Mouse (Mus musculus) embryonic facial prominence, embryonic 15.5 days (tissue): Measurements from ENCODE around the gene Mmp8. TPM values are rescaled to one million over a fixed set of nuclear protein-coding genes. Genes with fewer than 3 reads are reported as not detected.

Source experiments
- ATAC-seq: fragments of 200-750 bp; cut with Nextera tagmentation; 2 replicates; pipeline ENCODE4 v1.8.0; 2017; ENCODE audit warnings: low read depth, moderate TSS enrichment; ENCODE audit not compliant: insufficient number of reproducible peaks, low FRiP score, low TSS enrichment
- H3K27ac ChIP-seq: fragments of 300-500 bp; sonication (generic); replicated peaks from 2 replicates; pipeline ENCODE4 v1.5.1; 2015; ENCODE audit warnings: mild to moderate bottlenecking, inconsistent platforms
- H3K27me3 ChIP-seq: fragments of 300-500 bp; sonication (generic); 2 replicates; pipeline ENCODE4 v1.6.1; 2015; ENCODE audit warnings: inconsistent platforms
- H3K36me3 ChIP-seq: fragments of 300-500 bp; sonication (generic); 2 replicates; pipeline ENCODE4 v1.6.1; 2015; ENCODE audit warnings: mild to moderate bottlenecking, inconsistent platforms
- H3K4me1 ChIP-seq: fragments of 300-500 bp; sonication (generic); 2 replicates; pipeline ENCODE4 v1.6.1; 2015; ENCODE audit warnings: inconsistent platforms
- H3K4me2 ChIP-seq: fragments of 300-500 bp; sonication (generic); replicated peaks from 2 replicates; pipeline ENCODE4 v1.6.1; 2015; ENCODE audit warnings: mild to moderate bottlenecking, inconsistent platforms
- H3K4me3 ChIP-seq: fragments of 300-500 bp; sonication (generic); replicated peaks from 2 replicates; pipeline ENCODE4 v1.5.1; 2015; ENCODE audit warnings: mild to moderate bottlenecking, inconsistent platforms
- H3K9ac ChIP-seq: fragments of 300-500 bp; sonication (generic); 2 replicates; pipeline ENCODE4 v1.6.1; 2015; ENCODE audit warnings: inconsistent platforms
- H3K9me3 ChIP-seq: fragments of 300-500 bp; sonication (generic); replicated peaks from 2 replicates; pipeline ENCODE4 v1.6.1; 2016; ENCODE audit warnings: inconsistent platforms
- WGBS: fragments of 180-500 bp; shearing (Covaris S2); methylation state at CpG from one replicate; pipeline ENCODE4 v1.1.7; 2015; 5-methylcytosine and 5-hydroxymethylcytosine counted together
- polyA plus RNA-seq: library from polyadenylated mRNA; unstranded; fragments of >200 nt; fragmentation: Nextera tagmentation; extraction: Ambion mirVana; gene quantifications from 2 replicates; pipeline ENCODE4 v1.2.1, GENCODE M21; 2015

Gene Mmp8
- polyA plus RNA-seq, 1 experiment from 2014 or later: 1.0 TPM

DNA sequence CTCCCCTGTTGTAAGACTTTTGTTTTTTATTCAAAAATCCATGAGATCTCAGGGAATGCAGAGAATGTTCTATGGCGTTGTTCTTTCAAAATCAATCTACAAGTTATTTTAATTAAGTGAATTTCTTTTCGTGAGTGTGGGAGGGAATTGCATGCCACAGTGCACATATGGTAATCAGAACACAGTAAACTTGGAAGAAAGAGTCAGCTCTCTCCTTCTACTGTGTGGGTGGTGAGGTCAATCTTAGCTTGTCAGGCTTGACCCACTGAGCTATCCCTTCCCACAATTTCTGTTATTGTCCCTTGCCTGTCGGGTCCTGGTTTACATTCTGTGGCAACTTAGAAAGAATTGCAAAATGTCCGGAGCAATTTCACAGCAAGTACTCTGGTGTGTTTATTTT lies 1.8 kb downstream of the Mmp8 start:
- ATAC-seq: no peak
- H3K4me1 ChIP-seq: no peaks in the 10 kb centered on the region
- H3K27ac ChIP-seq: no peak overlapping the region
- H3K36me3 ChIP-seq: no peaks in the 10 kb centered on the region
- H3K4me2 ChIP-seq: no peak overlapping the region
- 56% methylated on average over 4 of the region's 4 CpGs for WGBS
- H3K9me3 ChIP-seq: no peaks in the 10 kb centered on the region
- no peak overlapping the region for H3K9ac ChIP-seq
- no peak overlapping the region for H3K4me3 ChIP-seq
- H3K27me3 ChIP-seq: no peaks in the 10 kb centered on the region

DNA sequence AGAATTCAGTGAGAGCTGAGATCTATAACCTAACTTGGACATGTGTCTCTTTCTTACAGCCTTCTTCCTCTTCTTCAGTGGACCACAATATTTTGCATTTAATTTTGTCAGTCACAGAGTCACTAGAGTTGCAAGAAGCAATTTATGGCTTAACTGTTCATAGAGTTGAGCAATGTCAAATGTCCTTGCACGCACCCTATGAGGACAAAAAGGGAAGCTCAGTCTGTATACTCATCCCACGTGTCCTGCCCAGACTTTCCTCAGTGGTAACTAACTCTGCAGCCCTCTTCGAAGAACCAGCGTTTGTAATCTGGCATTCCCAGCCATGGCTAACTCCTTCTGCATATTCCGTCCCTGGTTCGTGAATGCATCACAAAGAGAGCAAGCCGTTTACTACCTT lies 9.1 kb downstream of the Mmp8 start:
- no peaks in the 10 kb centered on the region for H3K27me3 ChIP-seq
- H3K4me2 ChIP-seq: no peak overlapping the region
- no peaks in the 10 kb centered on the region for H3K36me3 ChIP-seq
- H3K4me3 ChIP-seq: no peak overlapping the region
- H3K4me1 ChIP-seq: no peaks in the 10 kb centered on the region
- no peaks in the 10 kb centered on the region for H3K9me3 ChIP-seq
- ATAC-seq: no peak
- H3K9ac ChIP-seq: no peak overlapping the region
- H3K27ac ChIP-seq: no peak overlapping the region
- 71% methylated on average over 7 of the region's 7 CpGs for WGBS

DNA sequence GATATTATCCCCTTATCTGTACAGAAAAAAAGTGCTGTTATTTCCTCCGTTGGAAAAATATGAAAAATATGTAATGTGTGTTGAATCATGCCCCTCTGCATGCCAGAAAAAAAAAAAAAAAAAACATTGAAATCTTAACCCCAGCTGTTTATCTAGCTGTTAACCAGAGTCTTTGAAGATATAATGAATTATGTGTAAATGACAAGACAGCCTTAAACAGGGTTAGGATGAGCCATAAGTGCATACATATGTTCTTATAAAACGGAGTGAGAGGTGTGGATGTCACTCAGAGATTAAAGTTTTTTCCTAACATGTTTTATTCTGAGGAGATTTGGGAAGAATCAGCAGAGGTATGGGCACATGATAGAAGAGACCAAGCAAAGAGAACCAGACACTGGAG lies 9.7 kb downstream of the Mmp8 start:
- Histone ChIP-seq H3K4me1 (no peaks in the 10 kb centered on the region), H3K27me3 (no peaks in the 10 kb centered on the region), H3K9me3 (no peaks in the 10 kb centered on the region), H3K27ac (no peak overlapping the region), H3K9ac (no peak overlapping the region), H3K4me2 (no peak overlapping the region), H3K4me3 (no peak overlapping the region), H3K36me3 (no peaks in the 10 kb centered on the region)
- ATAC-seq: no peak
- WGBS: 37% methylated on average over 2 of the region's 2 CpGs

DNA sequence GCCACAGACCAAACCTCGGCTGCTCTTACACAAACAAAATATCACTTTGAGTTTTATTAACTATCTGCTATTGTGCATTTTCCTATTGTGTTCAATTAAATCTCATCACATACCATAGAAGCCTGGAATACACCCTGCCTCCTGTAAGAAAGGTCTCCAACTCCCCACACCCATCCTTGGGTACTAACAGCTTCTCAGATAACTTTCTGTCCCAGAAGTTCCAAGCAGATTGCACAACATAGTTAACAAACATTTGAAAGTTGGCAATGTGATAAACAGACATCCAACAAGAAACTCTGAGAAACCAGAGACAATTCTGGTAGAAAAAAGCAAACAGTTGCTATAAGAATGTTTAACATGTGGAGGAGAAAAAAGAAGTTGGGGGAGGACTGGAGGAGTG lies 12.2 kb downstream of the Mmp8 start:
- H3K4me1 ChIP-seq: no peaks in the 10 kb centered on the region
- no peak overlapping the region for H3K27ac ChIP-seq
- no peaks in the 10 kb centered on the region for H3K27me3 ChIP-seq
- ATAC-seq: no peak
- H3K9me3 ChIP-seq: no peaks in the 10 kb centered on the region
- 71% methylated on average over 1 of the region's 1 CpGs for WGBS
- H3K4me3 ChIP-seq: no peak overlapping the region
- no peaks in the 10 kb centered on the region for H3K36me3 ChIP-seq
- H3K4me2 ChIP-seq: no peak overlapping the region
- H3K9ac ChIP-seq: no peak overlapping the region

GRCm38 (mm10) chr9:7571162-7571561 lies 12.9 kb downstream of the Mmp8 start, which contains the start of gene Mmp27:
TSS of gene Mmp27 (plus strand) at chr9:7571396.
- no peaks in the 10 kb centered on the region for H3K4me1 ChIP-seq
- H3K27me3 ChIP-seq: no peaks in the 10 kb centered on the region
- no peak within 1 kb of the TSS for H3K9ac ChIP-seq
- H3K4me3 ChIP-seq: no peak within 1 kb of the TSS
- H3K36me3 ChIP-seq: no peaks in the 10 kb centered on the region
- no peaks in the 10 kb centered on the region for H3K9me3 ChIP-seq
- no peak within 1 kb of the TSS for H3K27ac ChIP-seq
- ATAC-seq: no peak
- WGBS: 64% methylated on average over 4 of the region's 4 CpGs
- H3K4me2 ChIP-seq: no peak within 1 kb of the TSS

DNA sequence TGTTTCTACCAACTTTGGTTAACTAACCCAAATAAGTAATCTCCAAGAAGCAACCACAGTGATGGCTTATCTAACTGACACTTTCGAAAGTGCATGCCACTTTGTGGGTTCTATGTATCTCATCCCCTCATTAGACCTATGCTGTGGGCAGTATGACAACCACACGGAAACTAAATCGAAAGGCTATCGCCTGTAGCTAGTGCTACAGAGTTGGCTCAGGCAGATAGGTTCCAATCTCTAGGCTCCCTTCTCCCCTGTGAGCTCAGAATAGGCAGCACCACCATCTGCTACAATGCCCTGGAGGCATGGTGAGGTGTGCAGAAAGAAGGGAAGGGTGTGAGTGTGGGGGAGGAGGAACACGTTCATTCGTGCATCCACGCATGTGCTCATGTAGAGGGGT lies 13.9 kb downstream of the Mmp8 start:
- ATAC-seq: no peak
- WGBS: 70% methylated on average over 7 of the region's 7 CpGs

GRCm38 (mm10) chr9:7572663-7573308 lies 14.5 kb downstream of the Mmp8 start:
- Histone ChIP-seq H3K27me3 (no peaks in the 10 kb centered on the region), H3K9me3 (no peaks in the 10 kb centered on the region), H3K9ac (no peak overlapping the region), H3K27ac (no peak overlapping the region), H3K4me3 (no peak overlapping the region), H3K4me2 (no peak overlapping the region), H3K4me1 (no peaks in the 10 kb centered on the region), H3K36me3 (no peaks in the 10 kb centered on the region)
- no peak for ATAC-seq
- WGBS: 56% methylated on average over 2 of the region's 2 CpGs

More for the DNA sequence above, 13.9 kb downstream of the Mmp8 start:
- Histone ChIP-seq H3K27me3 (no peaks in the 10 kb centered on the region), H3K4me2 (no peak overlapping the region), H3K4me3 (no peak overlapping the region), H3K9me3 (no peaks in the 10 kb centered on the region), H3K27ac (no peak overlapping the region), H3K9ac (no peak overlapping the region), H3K4me1 (no peaks in the 10 kb centered on the region), H3K36me3 (no peaks in the 10 kb centered on the region)

DNA sequence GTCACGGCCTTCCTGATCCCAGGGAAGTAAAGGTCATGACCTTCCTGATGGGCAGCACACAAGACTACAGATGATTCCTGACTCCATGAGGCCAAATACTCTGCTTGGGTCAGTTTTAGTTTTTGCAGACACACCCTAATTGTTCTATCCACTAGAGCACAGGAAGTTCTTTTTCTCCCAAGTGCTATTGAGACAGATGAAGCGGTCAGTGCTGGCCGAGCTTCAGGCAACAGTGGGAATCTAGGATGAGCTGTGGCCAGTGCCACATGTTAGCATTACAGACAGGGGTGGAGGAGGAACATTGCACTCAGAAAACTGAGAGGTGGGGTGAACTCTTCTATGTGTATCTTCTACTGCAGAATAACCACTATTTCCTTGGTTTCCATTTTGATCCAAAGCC lies 17.3 kb downstream of the Mmp8 start:
- Histone ChIP-seq H3K4me1 (no peaks in the 10 kb centered on the region), H3K9me3 (no peaks in the 10 kb centered on the region), H3K9ac (no peak overlapping the region), H3K4me3 (no peak overlapping the region), H3K36me3 (no peaks in the 10 kb centered on the region), H3K27ac (no peak overlapping the region), H3K4me2 (no peak overlapping the region), H3K27me3 (no peaks in the 10 kb centered on the region)
- no peak for ATAC-seq
- WGBS: 50% methylated on average over 3 of the region's 3 CpGs

DNA sequence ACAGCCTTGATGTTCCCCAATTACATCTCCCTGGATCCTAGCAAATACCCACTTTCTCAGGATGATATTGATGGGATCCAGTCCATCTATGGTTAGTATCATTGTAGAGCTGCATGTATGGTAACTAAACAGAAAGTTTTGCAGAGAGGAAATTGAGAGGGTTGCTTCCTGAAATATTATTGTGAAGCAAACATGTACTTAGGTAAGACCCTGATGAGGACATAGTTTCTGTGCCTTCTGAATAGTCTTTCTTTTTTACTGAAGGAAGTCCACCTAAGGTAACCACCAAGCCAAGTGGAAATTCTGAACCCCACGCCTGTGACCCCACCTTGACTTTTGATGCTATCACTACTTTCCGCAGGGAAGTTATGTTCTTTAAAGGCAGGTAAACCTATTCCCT lies 19.1 kb downstream of the Mmp8 start:
- Histone ChIP-seq H3K4me3 (no peak overlapping the region), H3K27me3 (no peaks in the 10 kb centered on the region), H3K27ac (no peak overlapping the region), H3K4me1 (no peaks in the 10 kb centered on the region), H3K9ac (no peak overlapping the region), H3K36me3 (no peaks in the 10 kb centered on the region), H3K9me3 (no peaks in the 10 kb centered on the region), H3K4me2 (no peak overlapping the region)
- ATAC-seq: no peak
- WGBS: 78% methylated on average over 2 of the region's 2 CpGs

- WGBS: 66% methylated on average over 8 of the region's 8 CpGs
- no peak overlapping the region for H3K9ac ChIP-seq
- no peak for ATAC-seq
- H3K36me3 ChIP-seq: no peaks in the 10 kb centered on the region
- no peak overlapping the region for H3K4me2 ChIP-seq
- no peaks in the 10 kb centered on the region for H3K4me1 ChIP-seq
- H3K27ac ChIP-seq: no peak overlapping the region
- H3K4me3 ChIP-seq: no peak overlapping the region
- H3K9me3 ChIP-seq: no peaks in the 10 kb centered on the region
- no peaks in the 10 kb centered on the region for H3K27me3 ChIP-seq
These were observed 31.8 kb downstream of the Mmp8 start for GRCm38 (mm10) chr9:7590063-7590462.

GRCm38 (mm10) chr9:7593272-7593812 lies 35.1 kb downstream of the Mmp8 start:
- Histone ChIP-seq H3K36me3 (no peaks in the 10 kb centered on the region), H3K4me1 (no peaks in the 10 kb centered on the region), H3K4me2 (no peak overlapping the region), H3K4me3 (no peak overlapping the region), H3K9me3 (no peaks in the 10 kb centered on the region), H3K27ac (no peak overlapping the region), H3K27me3 (no peaks in the 10 kb centered on the region), H3K9ac (no peak overlapping the region)
- ATAC-seq: no peak
- WGBS: 80% methylated on average over 3 of the region's 3 CpGs
